Mouse (Mus musculus) liver, embryonic 14.5 days (tissue): ENCODE results near the gene S100a4.

ENCODE experiments used
- CTCF ChIP-seq: IDR thresholded peaks from 2 replicates; pipeline ENCODE4 v1.5.1; 2016; ENCODE audit warnings: antibody characterized with exemption, low read depth, control low read depth
- EP300 ChIP-seq: IDR thresholded peaks from 2 replicates; pipeline ENCODE4 v1.6.1; 2016; ENCODE audit warnings: antibody characterized with exemption, low read depth

DNA sequence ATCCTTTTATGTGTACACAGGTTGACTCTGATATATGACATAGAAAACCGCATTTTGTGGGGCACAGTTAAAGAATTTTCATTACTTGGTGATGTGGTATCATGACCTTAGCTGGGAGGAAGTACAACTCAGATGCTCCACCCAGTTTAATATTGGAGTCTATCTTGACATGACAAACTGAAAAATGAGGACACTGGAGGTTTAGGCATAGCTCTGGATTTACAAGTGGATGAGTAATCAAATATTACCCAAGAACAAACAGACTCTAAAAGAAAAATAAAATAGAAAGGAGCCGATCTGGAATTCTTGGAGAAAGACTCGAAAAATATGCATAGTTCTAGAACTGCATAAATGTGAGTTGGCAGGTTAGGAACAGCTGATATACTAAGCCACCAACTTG is 28.3 kb upstream of the S100a4 start:
- no peak for TF ChIP-seq EP300
- no peak for TF ChIP-seq CTCF
